ENCODE assay signal across 10 mouse cellular contexts in the genomic region with DNA sequence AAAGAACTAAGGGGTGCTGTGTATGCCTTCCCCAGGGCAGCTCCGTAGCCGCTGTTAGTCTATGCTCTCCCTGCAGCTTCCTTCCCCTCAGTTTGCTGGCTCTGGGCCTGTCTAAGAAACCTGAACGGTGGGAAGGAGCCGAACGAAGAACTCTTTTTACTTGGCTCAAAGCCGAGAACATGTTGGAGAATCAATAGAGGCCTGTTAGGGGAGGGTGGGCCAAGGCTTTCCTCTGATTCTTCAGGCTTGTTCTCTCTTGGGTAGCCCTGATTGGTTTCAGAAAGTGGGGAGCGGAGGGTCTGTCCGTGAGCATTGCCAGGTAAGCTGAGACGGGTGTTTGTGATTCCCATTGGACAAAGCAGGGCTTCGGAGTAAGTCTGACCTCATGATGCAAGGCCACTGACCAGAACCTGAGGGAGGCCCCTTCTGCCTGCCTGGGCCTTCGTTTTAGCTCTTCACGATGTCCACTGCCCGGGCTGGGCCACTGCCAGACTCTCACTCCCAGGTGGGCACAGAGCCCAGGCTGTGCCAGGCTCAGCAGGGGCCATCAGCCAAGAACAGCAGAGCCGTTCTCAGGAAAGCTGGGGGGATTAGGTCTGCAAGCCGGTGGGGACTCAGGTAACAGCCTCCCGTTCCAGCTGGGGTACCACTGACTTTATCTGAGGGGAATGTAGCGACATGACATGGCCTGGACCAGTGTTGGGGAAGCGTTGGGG. TPM values are rescaled to one million over a fixed set of nuclear protein-coding genes. Genes with fewer than 3 reads are reported as not detected.
A peak's percentile ranks its signal among the peaks of the same experiment; 100 is the strongest.
DNase-seq lines count a peak whose midpoint lies in the region; ATAC-seq and TF ChIP-seq lines count a peak whose summit lies in the region.
"Had no signal": no experiment of that assay in that cellular context is flagged by ENCODE, and none has a peak within 500 bp of the region (broad histone marks: within the 10 kb centered on the region; RNA-seq: fewer than 3 reads in every experiment).

No protein-coding gene starts in this region.

- POLR2A ChIA-PET in Patski (lab: Charles Lee), result no interaction called here

- intact Hi-C loops in gastrocnemius, postnatal 14 days (cut with DNase I; ENCODE audit: low total_unique reads), result no loop called here
- intact Hi-C loops in left cerebral cortex, postnatal 36 days (cut with DNase I), result no loop called here

- H3K27me3 ChIP-seq in Patski, result no peaks in the 10 kb centered on the region
- H3K27me3 ChIP-seq: intestine, embryonic 15.5 days had no signal

- DNase-seq in cerebellum, adult 11 months, result peak; percentile 7
- peak; percentile 32 for DNase-seq in kidney, postnatal 14 days
- DNase-seq in kidney, adult 18-20 months, result no peak
- DNase-seq in Patski (ENCODE audit: low read depth, low spot score) (peak; percentile 55), adipocyte (ENCODE audit: low spot score) (no peak)
- DNase-seq in gastrocnemius, postnatal 14 days, result peak; percentile 63
- no peak for DNase-seq in left cerebral cortex, postnatal 36 days (ENCODE audit: low spot score in 2 of 2)

- TF ChIP-seq CTCF in Patski (IDR thresholded peaks at IDR 0.05), result no peak

- in situ Hi-C loops in Patski (cut with MboI; ENCODE audit: low pct_unique_long_range_greater_than_20kb), result no loop called here

- CTCF ChIA-PET in Patski (lab: Charles Lee), result interaction anchor here (1.0 kb wide), 1 partner anchor 9 kb away, joined by 3 read pairs; no protein-coding TSS in a partner anchor

- no peak for ATAC-seq in cerebellum, adult (ENCODE audit: insufficient number of reproducible peaks, low FRiP score, low TSS enrichment)
- peak; percentile 25 for ATAC-seq in Patski
- ATAC-seq: intestine, embryonic 15.5 days had no signal

RNA-seq across cellular contexts. Expression of a gene that starts 14.4 kb away (rescaled TPM):
- not detected for polyA plus RNA-seq in Patski (2021)
- 100 to 1,000 TPM; 123 to 198 TPM for total RNA-seq in gastrocnemius, postnatal 14 days (2021)
- total RNA-seq in left cerebral cortex, postnatal 36 days (2021), result 10 to 100 TPM; 11.6 to 17.0 TPM
- polyA plus RNA-seq: C2C12 had no signal

Comparison
In these comparisons a context has a peak if more than half of its experiments do, and no peak if none do; other contexts are left out.
1. DNase-seq: peak in cerebellum, adult 11 months (single experiment), kidney, postnatal 14 days (single experiment), Patski (single experiment) and gastrocnemius, postnatal 14 days (single experiment); none in kidney, adult 18-20 months (single experiment), adipocyte (single experiment) and left cerebral cortex, postnatal 36 days (0 of 2).
2. RNA of a gene that starts 14.4 kb away (total RNA-seq): 123 to 198 TPM in gastrocnemius, postnatal 14 days; 11.6 to 17.0 TPM in left cerebral cortex, postnatal 36 days; every median in the first group is over 4 times any median in the second.